In the genomic region with DNA sequence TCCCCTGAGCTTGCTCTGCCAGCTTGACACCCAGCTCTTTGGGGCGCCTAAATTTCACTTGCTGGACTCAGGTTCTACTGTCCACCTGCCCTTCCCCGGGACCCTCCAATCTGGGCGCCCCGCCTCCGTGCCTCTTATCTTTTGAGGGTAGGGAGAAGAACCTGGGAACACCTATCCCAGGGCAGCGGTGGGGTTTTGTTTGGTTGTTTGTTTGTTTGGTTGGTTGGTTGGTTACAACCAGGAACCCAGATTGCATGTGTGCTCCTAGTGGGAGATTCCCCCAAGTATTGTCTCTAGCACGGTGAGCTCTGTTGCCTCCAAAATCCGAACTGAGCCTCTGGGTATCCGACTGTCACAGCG, we compare ENCODE assay signal across 10 mouse cellular contexts. TPM values are rescaled to one million over a fixed set of nuclear protein-coding genes. Genes with fewer than 3 reads are reported as not detected.
DNase-seq lines count a peak whose midpoint lies in the region; ATAC-seq lines count a peak whose summit lies in the region.
"Had no signal": no experiment of that assay in that cellular context is flagged by ENCODE, and none has a peak within 500 bp of the region (broad histone marks: within the 10 kb centered on the region; RNA-seq: fewer than 3 reads in every experiment).

No protein-coding gene starts in this region.

- H3K4me1 ChIP-seq in heart, embryonic 16.5 days (ENCODE audit: control insufficient read depth, insufficient read depth, low read length), result peaks cover 12% of the 10 kb centered on the region
- H3K4me1 ChIP-seq in embryonic facial prominence, embryonic 11.5 days (ENCODE audit: control insufficient read depth, insufficient read depth, low read length), result peaks cover 3% of the 10 kb centered on the region
- H3K4me1 ChIP-seq in intestine, embryonic 14.5 days (replicated peaks; ENCODE audit: control insufficient read depth, insufficient read depth, low read length), result peaks cover 8% of the 10 kb centered on the region; the same call in 1 of the 2 replicates
- peaks cover 14% of the 10 kb centered on the region for H3K4me1 ChIP-seq in midbrain, embryonic 15.5 days

- H3K36me3 ChIP-seq in heart, embryonic 16.5 days (ENCODE audit: control insufficient read depth, insufficient read depth), result no peaks in the 10 kb centered on the region
- H3K36me3 ChIP-seq in embryonic facial prominence, embryonic 11.5 days (replicated peaks; ENCODE audit: control insufficient read depth, insufficient read depth, low read depth, low read length), result no peaks in the 10 kb centered on the region
- no peaks in the 10 kb centered on the region for H3K36me3 ChIP-seq in intestine, embryonic 14.5 days (ENCODE audit: control insufficient read depth, insufficient read depth, low read length)
- no peaks in the 10 kb centered on the region for H3K36me3 ChIP-seq in midbrain, embryonic 15.5 days (replicated peaks)

- H3K9ac ChIP-seq in heart, embryonic 16.5 days (ENCODE audit: low read length), result peak overlapping the region; percentile 51; the same call in 1 of the 2 replicates
- H3K9ac ChIP-seq in embryonic facial prominence, embryonic 11.5 days (replicated peaks; ENCODE audit: low read length), result 0 out of 2 replicates have a peak overlapping the region, but pooled peaks have one; percentile 13
- H3K9ac ChIP-seq in intestine, embryonic 14.5 days (ENCODE audit: low read length), result 0 out of 2 replicates have a peak overlapping the region, but pooled peaks have one; percentile 20
- peak overlapping the region; percentile 26; the same call in 1 of the 2 replicates for H3K9ac ChIP-seq in midbrain, embryonic 15.5 days

- no peak overlapping the region for H3K27ac ChIP-seq in heart, embryonic 16.5 days (ENCODE audit: low read length)
- H3K27ac ChIP-seq in embryonic facial prominence, embryonic 11.5 days (replicated peaks; ENCODE audit: low read depth, low read length), result no peak overlapping the region
- H3K27ac ChIP-seq in intestine, embryonic 14.5 days (ENCODE audit: low read depth), result no peak overlapping the region
- no peak overlapping the region for H3K27ac ChIP-seq in midbrain, embryonic 15.5 days

- H3K9me3 ChIP-seq in heart, embryonic 16.5 days (replicated peaks; ENCODE audit: control insufficient read depth, low read length), result no peaks in the 10 kb centered on the region
- H3K9me3 ChIP-seq in embryonic facial prominence, embryonic 11.5 days (replicated peaks; ENCODE audit: control insufficient read depth, low read length), result no peaks in the 10 kb centered on the region
- H3K9me3 ChIP-seq in intestine, embryonic 14.5 days (ENCODE audit: control insufficient read depth, low read length), result no peaks in the 10 kb centered on the region
- no peaks in the 10 kb centered on the region for H3K9me3 ChIP-seq in midbrain, embryonic 15.5 days

- 1% methylated on average over 10 of the region's 10 CpGs for WGBS in heart, embryonic 16.5 days
- WGBS in embryonic facial prominence, embryonic 11.5 days, result 2% methylated on average over 10 of the region's 10 CpGs
- under 1% methylated on average over 10 of the region's 10 CpGs for WGBS in intestine, embryonic 14.5 days
- under 1% methylated on average over 10 of the region's 10 CpGs for WGBS in midbrain, embryonic 15.5 days

- no peak for ATAC-seq in heart, embryonic 16.5 days (replicated peaks; ENCODE audit: extremely low read depth, insufficient read depth, low FRiP score)
- no peak for ATAC-seq in embryonic facial prominence, embryonic 11.5 days (replicated peaks; ENCODE audit: insufficient number of reproducible peaks, low FRiP score, low TSS enrichment, low read depth)
- no peak for ATAC-seq in intestine, embryonic 14.5 days (replicated peaks; ENCODE audit: low FRiP score, low TSS enrichment, low read depth)
- no peak for ATAC-seq in midbrain, embryonic 15.5 days (replicated peaks)
- ATAC-seq in CD4-positive, CD25-positive, alpha-beta regulatory T cell, adult 4 months, result no peak

- H3K4me3 ChIP-seq in heart, embryonic 16.5 days (ENCODE audit: low read length), result peak overlapping the region; percentile 59
- H3K4me3 ChIP-seq in embryonic facial prominence, embryonic 11.5 days (ENCODE audit: low read depth, low read length), result peak overlapping the region; percentile 36
- H3K4me3 ChIP-seq in intestine, embryonic 14.5 days (ENCODE audit: low read depth, low read length), result peak overlapping the region; percentile 36
- peak overlapping the region; percentile 40 for H3K4me3 ChIP-seq in midbrain, embryonic 15.5 days

- peak overlapping the region; percentile 87 for H3K4me2 ChIP-seq in heart, embryonic 16.5 days (ENCODE audit: low read depth, low read length)
- H3K4me2 ChIP-seq in embryonic facial prominence, embryonic 11.5 days (ENCODE audit: low read depth, low read length), result peak overlapping the region; percentile 71
- peak overlapping the region; percentile 65 for H3K4me2 ChIP-seq in intestine, embryonic 14.5 days (ENCODE audit: low read length)
- peak overlapping the region; percentile 74 for H3K4me2 ChIP-seq in midbrain, embryonic 15.5 days

- DNase-seq in heart, adult 18-20 months, result no peak
- DNase-seq in embryonic facial prominence, embryonic 11.5 days (ENCODE audit: low spot score), result no peak
- DNase-seq in intestine, embryonic 14.5 days (ENCODE audit: low spot score), result no peak
- DNase-seq in right cerebral cortex, postnatal 25 days, result no peak
- no peak for DNase-seq in urinary bladder, postnatal 4 days (ENCODE audit: low spot score in 2 of 2)

- H3K27me3 ChIP-seq in heart, embryonic 16.5 days (ENCODE audit: control insufficient read depth, insufficient read depth, low read length), result peaks cover 59% of the 10 kb centered on the region
- peaks cover 30% of the 10 kb centered on the region for H3K27me3 ChIP-seq in embryonic facial prominence, embryonic 11.5 days (ENCODE audit: control insufficient read depth, insufficient read depth, low read length)
- peaks cover 75% of the 10 kb centered on the region for H3K27me3 ChIP-seq in intestine, embryonic 14.5 days (replicated peaks; ENCODE audit: control insufficient read depth, insufficient read depth, low read length)
- H3K27me3 ChIP-seq in midbrain, embryonic 15.5 days (replicated peaks), result peaks cover 36% of the 10 kb centered on the region
- H3K27me3 ChIP-seq: CH12.LX had no signal

RNA-seq across cellular contexts. Expression of gene Npy, which starts 0.3 kb away (rescaled TPM):
- polyA plus RNA-seq in heart, embryonic 16.5 days (2015; fragmentation: Nextera tagmentation; extraction: Ambion mirVana), result 2.1 and 2.7 TPM in 2 replicates
- not detected for total RNA-seq in heart, adult 18-20 months (2021)
- polyA plus RNA-seq in embryonic facial prominence, embryonic 11.5 days (2014; fragmentation: Nextera tagmentation; extraction: Ambion mirVana), result 2.5 and 4.6 TPM in 2 replicates
- polyA plus RNA-seq in intestine, embryonic 14.5 days (2014; fragmentation: Nextera tagmentation; extraction: Ambion mirVana), result 1.5 and 4.9 TPM in 2 replicates
- polyA plus RNA-seq in midbrain, embryonic 15.5 days (2015; fragmentation: Nextera tagmentation; extraction: Ambion mirVana), result 99.7 and 150 TPM in 2 replicates
- polyA plus RNA-seq in CD4-positive, CD25-positive, alpha-beta regulatory T cell, adult 4 months (2017; shearing (Covaris generic)), result under 1 TPM in 1 of 2 experiments, not detected in 1; 0.61 TPM
- total RNA-seq: CH12.LX; gastrocnemius, postnatal 4 days had no signal

Comparison
In these comparisons a context has a peak if more than half of its experiments do, and no peak if none do; other contexts are left out.
1. RNA of gene Npy, which starts 0.3 kb away (polyA plus RNA-seq): 99.7 to 150 TPM in midbrain, embryonic 15.5 days; 1.5 to 4.9 TPM in intestine, embryonic 14.5 days, 2.1 to 2.7 TPM in heart, embryonic 16.5 days, 2.5 to 4.6 TPM in embryonic facial prominence, embryonic 11.5 days and 0.61 TPM in CD4-positive, CD25-positive, alpha-beta regulatory T cell, adult 4 months; every median in the first group is over 10 times any median in the second.
2. Peak in every context shown above with its lines, with median percentiles within 50 percentile points of each other: H3K4me2 ChIP-seq, H3K4me3 ChIP-seq and H3K9ac ChIP-seq.